Mouse (Mus musculus): ENCODE results near the gene Sohlh1. TPM values are rescaled to one million over a fixed set of nuclear protein-coding genes. Genes with fewer than 3 reads are reported as not detected.

The Sohlh1 gene
- 0.09 and 0.18 TPM in 2 replicates for polyA plus RNA-seq (2012; rRNA removed)

DNA sequence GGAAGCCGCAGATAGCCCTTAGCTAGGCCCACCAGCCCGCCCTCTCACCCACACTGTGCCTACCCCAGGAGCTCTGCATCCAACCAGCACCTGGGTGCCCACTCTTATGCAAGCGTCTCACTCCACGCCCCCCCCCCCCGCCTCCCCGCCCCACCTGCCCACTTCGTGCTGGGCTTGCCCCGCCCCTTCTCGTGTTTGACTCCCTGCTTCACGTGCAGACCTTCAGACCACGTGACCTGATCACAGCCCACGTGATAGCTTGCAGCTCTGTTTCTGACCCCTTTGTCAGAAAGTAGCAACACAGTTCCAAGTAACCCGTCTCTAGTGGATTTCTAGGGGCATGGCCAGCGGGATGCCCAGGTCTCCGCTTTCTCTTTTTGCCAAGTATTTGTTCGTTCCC lies at the start of gene Sohlh1:
TSS of gene Sohlh1 (minus strand) at position 23 of the 400 bp plus-strand sequence.
- no peak for DNase-seq
- Histone ChIP-seq H3K4me1 (replicated peaks; ENCODE audit: control insufficient read depth, insufficient read depth, low read length) (no peaks in the 10 kb centered on the region), H3K4me3 (ENCODE audit: control insufficient read depth, insufficient read depth, low read length) (no peak within 1 kb of the TSS), H3K36me3 (ENCODE audit: control insufficient read depth, insufficient read depth, low read length) (no peaks in the 10 kb centered on the region), H3K27ac (ENCODE audit: control insufficient read depth, insufficient read depth, low read length) (no peak within 1 kb of the TSS), H3K27me3 (ENCODE audit: control insufficient read depth, insufficient read depth, low read length) (no peaks in the 10 kb centered on the region)
- TF ChIP-seq POLR2A (IDR thresholded peaks at IDR 0.05; ENCODE audit: control insufficient read depth, extremely low read depth, insufficient read depth, low read length, poor library complexity) (no peak), CTCF (IDR thresholded peaks at IDR 0.05; ENCODE audit: borderline replicate concordance, control insufficient read depth, extremely low read depth, insufficient read depth, low read length, poor library complexity) (no peak)
- WGBS: 91% methylated on average over 16 of the region's 16 CpGs

DNA sequence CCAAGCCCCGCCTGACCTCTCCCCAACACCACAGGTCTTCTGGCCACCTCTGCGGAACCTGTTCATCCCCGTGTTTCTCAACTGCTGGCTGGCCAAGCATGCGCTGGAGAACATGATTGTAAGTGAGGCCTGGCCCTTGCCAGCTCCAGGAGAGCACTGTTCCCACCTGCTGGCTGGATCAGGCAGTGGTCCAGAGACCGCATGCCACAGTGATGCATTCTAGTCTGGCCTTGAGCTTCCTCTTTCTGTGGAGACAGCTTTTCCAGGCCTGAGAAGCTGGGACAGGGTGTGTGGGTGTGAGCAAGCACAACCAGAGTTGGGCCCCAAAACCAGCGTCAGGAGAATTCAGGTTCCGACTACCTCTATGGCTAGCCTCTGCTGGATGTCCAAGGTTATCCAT lies 45.4 kb upstream of the Sohlh1 start:
- Histone ChIP-seq H3K36me3 (ENCODE audit: control insufficient read depth, insufficient read depth, low read length) (no peaks in the 10 kb centered on the region), H3K4me1 (replicated peaks; ENCODE audit: control insufficient read depth, insufficient read depth, low read length) (no peaks in the 10 kb centered on the region), H3K27me3 (ENCODE audit: control insufficient read depth, insufficient read depth, low read length) (no peaks in the 10 kb centered on the region), H3K27ac (ENCODE audit: control insufficient read depth, insufficient read depth, low read length) (no peak overlapping the region), H3K4me3 (ENCODE audit: control insufficient read depth, insufficient read depth, low read length) (no peak overlapping the region)
- TF ChIP-seq POLR2A (IDR thresholded peaks at IDR 0.05; ENCODE audit: control insufficient read depth, extremely low read depth, insufficient read depth, low read length, poor library complexity) (no peak), CTCF (IDR thresholded peaks at IDR 0.05; ENCODE audit: borderline replicate concordance, control insufficient read depth, extremely low read depth, insufficient read depth, low read length, poor library complexity) (no peak)
- DNase-seq: no peak
- 24% methylated on average over 7 of the region's 7 CpGs for WGBS

DNA sequence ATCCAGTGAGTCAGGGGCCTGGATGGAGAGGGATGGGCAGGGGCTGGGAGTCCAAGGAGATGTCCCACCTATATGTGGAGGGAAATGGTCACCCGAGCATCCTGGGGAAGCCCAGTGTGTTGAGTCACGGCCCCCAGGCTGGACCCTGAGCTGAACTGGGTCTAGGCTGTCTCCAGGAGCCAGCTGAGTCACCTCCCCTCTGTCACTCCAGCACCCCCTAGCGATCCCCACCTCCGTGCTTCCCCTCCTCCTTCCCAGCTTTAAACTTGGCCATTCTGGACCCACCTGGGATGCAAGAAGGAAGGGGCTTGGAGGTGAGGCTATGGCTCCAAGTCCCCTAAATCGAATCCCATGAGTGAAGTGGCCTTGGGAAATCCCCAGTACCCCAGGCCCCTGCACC lies 41.1 kb upstream of the Sohlh1 start:
- no peaks in the 10 kb centered on the region for H3K27me3 ChIP-seq (ENCODE audit: control insufficient read depth, insufficient read depth, low read length)
- no peaks in the 10 kb centered on the region for H3K4me1 ChIP-seq (replicated peaks; ENCODE audit: control insufficient read depth, insufficient read depth, low read length)
- no peaks in the 10 kb centered on the region for H3K36me3 ChIP-seq (ENCODE audit: control insufficient read depth, insufficient read depth, low read length)
- 74% methylated on average over 5 of the region's 5 CpGs for WGBS
- TF ChIP-seq POLR2A (IDR thresholded peaks at IDR 0.05; ENCODE audit: control insufficient read depth, extremely low read depth, insufficient read depth, low read length, poor library complexity) (no peak), CTCF (IDR thresholded peaks at IDR 0.05; ENCODE audit: borderline replicate concordance, control insufficient read depth, extremely low read depth, insufficient read depth, low read length, poor library complexity) (no peak)
- H3K27ac ChIP-seq (ENCODE audit: control insufficient read depth, insufficient read depth, low read length): no peak overlapping the region
- DNase-seq: peak; percentile 20
- no peak overlapping the region for H3K4me3 ChIP-seq (ENCODE audit: control insufficient read depth, insufficient read depth, low read length)

DNA sequence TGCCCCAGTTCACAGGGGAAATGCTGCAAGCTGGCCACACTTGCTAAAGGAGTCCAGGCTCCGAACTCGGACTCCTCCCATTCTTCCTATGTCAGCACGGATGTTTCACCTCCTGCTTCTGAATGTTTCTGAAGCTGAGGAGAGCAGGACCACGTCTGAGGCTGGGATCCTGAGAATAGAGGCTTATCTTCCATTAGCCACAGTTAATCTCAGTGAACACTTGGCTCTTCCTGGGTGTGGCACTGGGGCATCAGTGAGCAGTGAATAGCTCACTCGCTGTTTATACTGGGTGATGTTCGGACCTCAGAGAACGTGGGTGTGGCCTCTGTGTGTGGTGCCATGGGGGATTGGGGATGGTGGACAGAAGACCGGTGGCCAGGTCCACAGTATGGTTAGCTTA lies 40.2 kb upstream of the Sohlh1 start:
- H3K27ac ChIP-seq (ENCODE audit: control insufficient read depth, insufficient read depth, low read length): no peak overlapping the region
- no peak for TF ChIP-seq POLR2A (IDR thresholded peaks at IDR 0.05; ENCODE audit: control insufficient read depth, extremely low read depth, insufficient read depth, low read length, poor library complexity)
- TF ChIP-seq CTCF (IDR thresholded peaks at IDR 0.05; ENCODE audit: borderline replicate concordance, control insufficient read depth, extremely low read depth, insufficient read depth, low read length, poor library complexity): no peak

DNA sequence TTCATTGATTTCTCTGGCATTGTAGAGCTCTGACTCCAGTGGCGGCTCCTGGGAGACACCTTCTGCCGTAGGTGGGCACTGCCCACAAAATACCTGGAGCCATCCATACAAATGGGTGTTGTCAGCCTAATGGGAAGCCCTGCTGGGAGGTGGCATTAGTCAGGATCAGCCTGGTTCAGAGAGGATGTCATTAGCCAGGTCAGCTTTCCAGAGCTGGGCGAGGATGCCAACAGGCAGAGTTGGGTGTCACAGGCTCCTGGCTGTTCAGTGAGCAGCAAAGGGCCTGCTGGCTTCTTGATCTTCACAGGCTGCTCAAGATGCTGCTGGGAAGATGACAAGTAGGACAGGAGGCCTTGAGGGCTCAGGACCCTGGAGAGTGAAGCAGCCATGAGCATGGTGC lies 37.7 kb upstream of the Sohlh1 start:
- no peaks in the 10 kb centered on the region for H3K27me3 ChIP-seq (ENCODE audit: control insufficient read depth, insufficient read depth, low read length)
- H3K36me3 ChIP-seq (ENCODE audit: control insufficient read depth, insufficient read depth, low read length): no peaks in the 10 kb centered on the region
- 93% methylated on average over 3 of the region's 3 CpGs for WGBS
- no peak overlapping the region for H3K27ac ChIP-seq (ENCODE audit: control insufficient read depth, insufficient read depth, low read length)
- H3K4me1 ChIP-seq (replicated peaks; ENCODE audit: control insufficient read depth, insufficient read depth, low read length): no peaks in the 10 kb centered on the region
- TF ChIP-seq CTCF (IDR thresholded peaks at IDR 0.05; ENCODE audit: borderline replicate concordance, control insufficient read depth, extremely low read depth, insufficient read depth, low read length, poor library complexity): no peak
- TF ChIP-seq POLR2A (IDR thresholded peaks at IDR 0.05; ENCODE audit: control insufficient read depth, extremely low read depth, insufficient read depth, low read length, poor library complexity): no peak
- no peak for DNase-seq
- H3K4me3 ChIP-seq (ENCODE audit: control insufficient read depth, insufficient read depth, low read length): no peak overlapping the region

More for the DNA sequence above, 40.2 kb upstream of the Sohlh1 start:
- WGBS: 89% methylated on average over 8 of the region's 8 CpGs
- no peak for DNase-seq
- H3K4me1 ChIP-seq (replicated peaks; ENCODE audit: control insufficient read depth, insufficient read depth, low read length): no peaks in the 10 kb centered on the region
- H3K27me3 ChIP-seq (ENCODE audit: control insufficient read depth, insufficient read depth, low read length): no peaks in the 10 kb centered on the region
- no peak overlapping the region for H3K4me3 ChIP-seq (ENCODE audit: control insufficient read depth, insufficient read depth, low read length)
- H3K36me3 ChIP-seq (ENCODE audit: control insufficient read depth, insufficient read depth, low read length): no peaks in the 10 kb centered on the region

DNA sequence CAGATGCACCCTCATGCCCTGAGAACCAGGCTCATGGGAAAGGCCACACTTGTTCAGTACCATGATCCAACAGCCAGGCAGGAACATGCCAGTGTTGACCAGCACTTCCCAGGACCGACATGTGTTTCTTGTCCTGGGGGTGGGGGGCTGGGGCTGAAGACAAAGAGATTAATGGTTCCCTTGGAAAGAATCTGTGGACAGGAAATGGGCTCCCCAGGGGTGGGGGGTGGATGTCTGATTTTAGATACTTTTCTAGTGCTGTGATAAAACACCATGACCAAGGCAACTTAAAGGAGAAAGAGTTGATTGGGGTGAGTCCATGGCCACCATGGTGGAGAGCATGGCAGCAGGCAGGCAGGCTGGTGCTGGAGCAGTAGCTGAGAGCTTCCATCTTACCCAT lies 35.2 kb upstream of the Sohlh1 start:
- H3K36me3 ChIP-seq (ENCODE audit: control insufficient read depth, insufficient read depth, low read length): no peaks in the 10 kb centered on the region
- WGBS: 70% methylated on average over 1 of the region's 1 CpGs
- no peak for DNase-seq
- TF ChIP-seq CTCF (IDR thresholded peaks at IDR 0.05; ENCODE audit: borderline replicate concordance, control insufficient read depth, extremely low read depth, insufficient read depth, low read length, poor library complexity): no peak
- no peak for TF ChIP-seq POLR2A (IDR thresholded peaks at IDR 0.05; ENCODE audit: control insufficient read depth, extremely low read depth, insufficient read depth, low read length, poor library complexity)
- no peak overlapping the region for H3K27ac ChIP-seq (ENCODE audit: control insufficient read depth, insufficient read depth, low read length)
- no peak overlapping the region for H3K4me3 ChIP-seq (ENCODE audit: control insufficient read depth, insufficient read depth, low read length)
- H3K27me3 ChIP-seq (ENCODE audit: control insufficient read depth, insufficient read depth, low read length): peaks cover 8% of the 10 kb centered on the region; the same call in 1 of the 2 replicates
- H3K4me1 ChIP-seq (replicated peaks; ENCODE audit: control insufficient read depth, insufficient read depth, low read length): no peaks in the 10 kb centered on the region

DNA sequence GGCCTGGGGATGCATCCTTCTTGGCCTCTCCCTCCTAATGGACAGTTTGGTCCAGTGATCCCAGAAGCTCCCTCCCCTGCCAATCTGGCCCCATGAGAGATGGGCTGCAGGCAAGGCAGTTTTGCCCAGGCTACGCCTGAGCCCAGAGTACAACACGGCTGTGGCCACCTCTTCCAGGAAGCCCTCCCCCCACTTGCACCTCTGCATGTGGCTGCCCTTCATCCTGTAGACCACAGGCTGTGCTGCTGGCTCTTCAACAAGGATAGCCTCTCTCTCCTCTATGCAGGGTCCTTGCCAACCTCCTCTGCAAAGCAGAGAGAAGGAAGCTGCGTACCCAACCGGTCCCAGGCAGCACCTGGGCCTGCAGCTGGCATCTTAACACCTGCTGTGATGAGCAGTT lies 32.0 kb upstream of the Sohlh1 start:
- Histone ChIP-seq H3K27ac (ENCODE audit: control insufficient read depth, insufficient read depth, low read length) (no peak overlapping the region), H3K36me3 (ENCODE audit: control insufficient read depth, insufficient read depth, low read length) (no peaks in the 10 kb centered on the region), H3K4me3 (ENCODE audit: control insufficient read depth, insufficient read depth, low read length) (no peak overlapping the region), H3K27me3 (ENCODE audit: control insufficient read depth, insufficient read depth, low read length) (peaks cover 8% of the 10 kb centered on the region; the same call in 1 of the 2 replicates), H3K4me1 (replicated peaks; ENCODE audit: control insufficient read depth, insufficient read depth, low read length) (no peaks in the 10 kb centered on the region)
- 28% methylated on average over 4 of the region's 4 CpGs for WGBS
- TF ChIP-seq CTCF (IDR thresholded peaks at IDR 0.05; ENCODE audit: borderline replicate concordance, control insufficient read depth, extremely low read depth, insufficient read depth, low read length, poor library complexity) (no peak), POLR2A (IDR thresholded peaks at IDR 0.05; ENCODE audit: control insufficient read depth, extremely low read depth, insufficient read depth, low read length, poor library complexity) (no peak)
- DNase-seq: no peak
